Mouse (Mus musculus): ENCODE measurements around the gene Cyren.

Cyren gene

DNA sequence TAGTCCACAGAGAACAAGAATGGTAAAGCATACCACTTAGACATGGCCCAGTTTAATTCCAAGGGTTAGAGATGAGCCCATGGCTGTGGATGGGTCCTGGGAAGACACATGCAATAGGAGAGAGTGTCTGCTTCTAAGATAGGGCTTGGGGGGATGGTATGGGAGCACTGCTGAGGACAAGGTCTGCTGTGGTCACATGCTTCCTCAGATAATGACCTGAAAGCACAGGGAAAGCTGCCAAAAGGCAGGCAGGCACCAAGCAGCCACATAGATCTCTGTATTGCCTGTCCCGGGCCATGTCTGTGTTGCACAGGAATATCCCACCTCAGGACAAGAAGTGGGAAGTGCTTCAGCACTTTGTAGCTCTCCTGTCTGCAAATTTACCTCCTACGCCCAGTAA is 21.3 kb upstream of the Cyren start:
- no peak for DNase-seq (ENCODE audit: extremely low spot score)

DNA sequence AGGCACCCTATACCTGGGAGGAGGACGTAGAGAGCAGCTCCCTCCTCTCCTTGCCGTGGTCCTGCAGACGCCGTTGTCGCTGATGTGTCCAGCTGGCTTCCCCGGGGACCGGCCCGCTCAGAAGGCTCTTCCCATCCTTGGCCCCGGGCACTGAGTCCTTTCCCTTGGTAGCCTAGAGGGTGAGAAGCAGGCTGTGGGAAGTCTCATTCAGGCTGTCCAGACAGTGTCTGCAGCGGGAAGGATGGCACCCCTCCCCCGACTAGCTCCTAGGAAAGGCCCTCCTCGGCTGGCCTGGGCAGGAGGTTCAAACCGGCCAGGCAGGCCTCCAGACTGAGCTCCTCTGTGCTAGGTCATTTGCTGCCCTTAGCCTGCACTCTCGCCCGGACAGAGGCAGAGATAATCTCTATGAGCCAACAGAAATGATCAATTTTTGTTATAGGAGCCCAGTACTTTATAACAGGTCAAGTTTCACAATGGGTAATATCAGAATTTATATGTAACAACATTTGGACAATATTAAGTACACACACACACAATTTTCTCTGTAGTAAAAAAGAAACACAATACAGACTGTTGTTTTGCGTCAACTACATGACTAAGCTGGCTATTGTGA is 18.4 kb upstream of the Cyren start:
- no peak for DNase-seq (ENCODE audit: extremely low spot score)

DNA sequence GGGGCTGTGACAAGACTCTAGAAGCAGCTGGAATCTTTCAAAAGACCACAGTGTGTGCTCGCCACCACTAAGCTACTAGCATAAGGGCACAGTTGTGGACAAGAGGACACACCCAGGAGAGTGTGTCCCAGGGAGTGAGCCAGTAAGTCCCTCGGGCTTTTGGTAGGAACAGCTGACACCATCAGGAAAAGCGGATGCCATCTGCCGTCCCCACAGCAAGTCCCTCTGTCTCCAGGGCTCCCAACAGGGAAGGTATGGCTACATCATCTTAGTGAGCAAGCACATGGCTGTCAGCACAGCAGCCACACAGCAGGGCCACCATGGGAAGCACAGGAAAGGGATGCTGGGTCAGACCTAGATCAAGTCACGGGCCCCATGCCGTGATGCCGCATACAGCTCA is 17.7 kb upstream of the Cyren start:
- DNase-seq (ENCODE audit: extremely low spot score), result no peak

DNA sequence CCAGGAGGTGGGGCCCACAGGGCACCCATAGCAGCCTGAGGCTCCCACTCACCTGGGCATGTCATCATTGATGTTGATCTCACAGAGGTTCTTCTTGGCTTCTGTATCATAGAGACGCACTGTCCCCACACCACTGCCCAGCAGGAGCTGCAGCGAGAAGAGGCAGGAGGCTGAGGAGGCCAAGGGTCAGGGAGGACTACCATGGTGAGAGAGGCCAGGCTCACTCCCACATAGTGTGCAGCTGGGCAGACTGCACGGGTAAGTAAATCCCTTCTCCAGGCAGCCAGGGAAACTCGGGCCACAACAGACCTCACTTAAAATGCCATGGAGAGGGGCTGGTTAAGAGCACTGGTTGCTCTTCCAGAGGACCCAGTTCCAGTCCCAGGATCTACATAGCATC is 11.3 kb upstream of the Cyren start:
- no peak for DNase-seq (ENCODE audit: extremely low spot score)

DNA sequence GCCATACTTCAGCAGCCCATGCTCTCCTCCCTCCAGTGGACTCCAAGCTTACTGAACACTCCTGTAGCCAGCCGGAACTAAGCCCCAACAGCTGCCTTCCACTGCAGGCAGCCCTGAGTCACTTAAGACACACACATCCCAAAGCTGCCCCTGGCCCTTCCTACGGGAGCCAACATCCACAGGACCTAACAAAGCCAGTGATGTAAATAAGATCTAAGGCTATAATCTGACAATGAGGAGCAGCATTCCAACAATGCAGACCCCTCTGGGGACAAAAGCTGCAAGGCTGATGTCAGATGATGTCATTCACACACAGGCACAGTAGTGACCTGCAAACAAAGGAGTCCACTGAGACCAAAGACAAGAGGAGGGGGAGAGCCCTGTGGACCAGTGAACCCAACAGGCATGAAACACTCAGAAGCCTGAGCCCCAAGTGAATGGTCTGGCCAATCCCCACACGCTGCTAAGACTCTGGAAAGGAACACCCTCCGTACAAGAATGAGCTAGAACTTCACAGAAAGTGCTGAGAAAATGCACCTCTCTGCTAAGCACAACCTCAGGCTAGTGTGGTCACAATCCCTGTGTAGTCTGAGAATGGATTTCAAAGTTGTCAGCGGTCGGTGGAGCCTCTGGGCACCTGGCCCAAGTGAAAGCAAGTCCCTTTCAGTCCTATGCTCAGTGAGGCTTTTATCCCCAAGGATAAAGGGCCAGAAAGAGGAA is 9.4 kb upstream of the Cyren start:
- DNase-seq (ENCODE audit: extremely low spot score), result no peak

DNA sequence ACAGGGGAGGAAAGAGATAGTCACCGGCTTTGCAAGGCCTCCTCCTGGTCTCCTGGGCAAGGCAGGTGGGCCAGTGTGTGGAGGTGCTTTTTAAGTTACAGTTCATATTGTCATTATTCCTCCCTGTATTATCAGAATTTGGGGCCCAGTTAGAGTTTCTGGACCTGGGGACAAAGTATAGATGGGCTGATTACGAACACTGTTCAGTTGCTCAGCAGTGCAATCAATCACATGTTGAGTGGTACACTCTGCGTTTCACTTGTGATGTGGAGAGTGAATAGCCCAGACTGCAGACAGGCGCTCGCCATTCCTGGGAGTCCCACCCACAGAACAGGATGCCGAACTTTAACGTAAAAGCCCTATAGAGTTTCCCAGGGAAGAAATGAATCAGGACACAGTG is 6.9 kb upstream of the Cyren start:
- no peak for DNase-seq (ENCODE audit: extremely low spot score)

DNA sequence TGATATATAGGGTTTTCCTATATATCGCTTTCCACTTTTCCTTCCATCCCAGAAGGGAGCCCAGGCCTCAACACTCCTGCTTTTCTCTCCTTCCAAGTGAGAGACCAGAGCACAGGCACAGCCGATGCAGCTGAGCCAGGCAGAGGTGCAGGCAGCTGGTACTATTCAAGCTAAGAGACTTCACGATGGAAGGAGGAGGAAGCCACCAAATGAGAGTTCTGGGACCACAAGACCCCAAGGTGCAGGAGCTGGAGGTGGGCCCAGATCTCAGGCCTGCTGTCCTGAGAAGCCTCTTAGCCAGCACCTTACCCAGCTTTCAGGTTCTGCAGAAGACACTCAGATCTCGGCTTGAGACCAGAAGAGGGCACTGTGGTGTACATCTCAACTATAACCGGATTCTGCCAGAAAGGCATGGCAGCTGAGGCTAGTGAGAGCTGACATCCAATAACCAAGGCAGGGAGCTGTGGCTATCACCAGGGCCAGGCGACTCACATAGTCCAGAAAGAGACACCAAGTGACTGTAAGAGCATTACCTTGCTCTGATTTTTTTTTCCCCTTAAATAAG is 2.1 kb upstream of the Cyren start:
- no peak for DNase-seq (ENCODE audit: extremely low spot score)

DNA sequence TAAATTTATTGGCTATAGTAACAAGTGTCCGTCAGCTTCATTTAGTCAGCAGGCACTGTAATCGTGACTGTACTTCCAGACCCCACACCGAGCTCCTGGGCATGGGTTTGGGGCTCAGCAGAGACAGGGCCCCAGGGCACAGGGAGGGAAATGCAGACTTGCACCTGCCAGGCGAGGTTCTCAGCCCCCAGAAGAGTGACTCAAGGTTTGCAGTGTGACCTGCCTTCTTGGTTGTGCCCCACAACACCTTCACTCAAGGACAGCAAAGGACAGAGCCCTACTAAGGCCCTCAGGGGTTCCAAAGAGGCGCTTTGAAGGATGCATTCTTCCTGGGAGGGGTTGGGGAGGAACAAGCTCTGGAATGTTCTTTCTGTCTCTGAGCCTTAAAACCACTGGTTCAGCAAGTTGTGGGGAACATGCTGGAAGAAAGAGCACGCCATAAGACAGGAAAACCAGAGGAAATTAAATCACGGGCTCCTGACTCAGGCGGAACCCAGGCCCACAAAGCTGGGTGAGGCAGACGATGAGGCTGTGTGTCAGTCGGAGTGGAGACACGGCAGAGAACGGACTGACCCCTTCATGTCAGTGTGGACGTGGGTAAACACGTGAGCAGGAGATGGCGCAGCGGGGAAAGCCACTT is 1.4 kb upstream of the Cyren start:
- no peak for DNase-seq (ENCODE audit: extremely low spot score)

DNA sequence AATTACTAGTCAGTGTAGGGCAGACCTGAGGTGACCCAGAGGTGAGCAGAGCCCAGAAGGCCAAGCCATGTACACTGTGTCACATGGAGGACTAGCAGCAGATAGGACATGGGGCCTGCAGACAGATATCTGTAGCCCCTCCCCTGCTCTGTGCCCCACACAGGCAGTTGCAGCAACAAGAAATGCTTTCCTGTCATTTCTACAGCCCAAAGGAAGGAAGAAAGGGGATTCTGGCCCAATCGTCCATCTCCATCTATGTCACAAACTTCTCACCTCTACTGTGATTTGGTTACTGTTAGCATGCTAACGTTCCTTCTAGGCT is 1.1 kb downstream of the Cyren start:
- no peak for DNase-seq (ENCODE audit: extremely low spot score)

DNA sequence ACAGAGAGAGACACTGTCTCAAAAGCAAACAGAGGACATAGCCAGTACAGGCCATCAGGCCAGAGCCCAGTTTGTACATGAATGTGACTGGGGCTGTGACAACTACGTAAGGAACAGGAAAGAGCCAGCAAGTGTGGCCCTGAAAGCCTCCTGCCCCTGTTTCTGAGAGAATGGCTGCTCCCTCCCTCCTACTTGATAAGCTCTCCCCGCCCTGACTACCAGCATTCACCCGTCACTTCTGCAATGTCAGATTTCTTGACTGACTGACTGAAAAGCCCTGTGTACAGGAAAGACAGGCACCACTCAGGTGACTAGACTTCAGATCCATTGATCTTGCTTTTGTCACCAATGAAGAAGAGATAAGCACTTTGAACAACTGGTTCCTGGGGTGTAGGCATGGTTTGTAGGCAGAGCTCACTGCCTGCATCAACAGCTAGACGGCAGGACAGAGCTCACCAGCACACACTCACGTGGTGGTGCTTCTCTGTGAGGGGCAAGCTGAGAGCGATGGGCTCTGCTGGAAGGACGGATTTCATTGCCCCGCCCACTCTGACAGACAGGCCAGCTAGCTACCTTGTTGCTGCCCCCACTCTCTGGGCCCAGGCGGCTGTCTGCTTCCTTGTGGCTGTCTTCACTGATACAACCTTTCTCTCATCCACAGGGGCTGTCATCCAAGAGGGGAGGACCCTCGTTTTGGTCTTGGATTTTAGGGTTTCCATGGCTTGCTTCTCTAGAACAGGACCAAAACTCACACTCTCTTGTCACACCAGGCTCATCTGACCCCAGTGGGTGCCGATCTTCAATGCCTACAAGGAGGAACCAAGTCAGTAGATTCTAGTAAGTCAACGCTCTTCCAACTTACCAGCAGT is 1.7 kb downstream of the Cyren start:
- DNase-seq (ENCODE audit: extremely low spot score), result no peak

DNA sequence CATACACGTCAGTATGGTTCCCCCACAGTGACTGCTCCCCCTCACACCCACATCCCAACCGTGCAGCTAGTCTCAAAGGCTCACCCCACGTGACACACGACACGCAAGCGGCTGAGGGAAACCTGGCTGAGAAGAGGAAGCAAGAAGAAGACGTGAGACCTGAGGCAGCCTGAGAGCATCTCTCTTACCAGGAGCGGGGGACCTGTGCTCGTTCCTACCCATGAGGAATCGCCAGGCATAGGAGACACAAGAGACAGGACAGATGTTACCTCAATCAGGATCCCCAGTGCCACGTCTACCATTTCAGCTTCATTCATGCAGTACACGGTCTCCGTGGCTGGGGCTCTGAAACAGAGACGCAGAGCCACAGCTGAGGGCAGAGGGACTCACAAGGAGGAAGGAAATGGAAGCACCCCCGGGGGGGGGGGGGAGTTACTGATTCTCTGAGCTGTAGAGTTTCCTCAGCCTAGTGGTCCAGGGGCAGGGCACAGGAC is 2.5 kb downstream of the Cyren start:
- DNase-seq (ENCODE audit: extremely low spot score), result no peak

DNA sequence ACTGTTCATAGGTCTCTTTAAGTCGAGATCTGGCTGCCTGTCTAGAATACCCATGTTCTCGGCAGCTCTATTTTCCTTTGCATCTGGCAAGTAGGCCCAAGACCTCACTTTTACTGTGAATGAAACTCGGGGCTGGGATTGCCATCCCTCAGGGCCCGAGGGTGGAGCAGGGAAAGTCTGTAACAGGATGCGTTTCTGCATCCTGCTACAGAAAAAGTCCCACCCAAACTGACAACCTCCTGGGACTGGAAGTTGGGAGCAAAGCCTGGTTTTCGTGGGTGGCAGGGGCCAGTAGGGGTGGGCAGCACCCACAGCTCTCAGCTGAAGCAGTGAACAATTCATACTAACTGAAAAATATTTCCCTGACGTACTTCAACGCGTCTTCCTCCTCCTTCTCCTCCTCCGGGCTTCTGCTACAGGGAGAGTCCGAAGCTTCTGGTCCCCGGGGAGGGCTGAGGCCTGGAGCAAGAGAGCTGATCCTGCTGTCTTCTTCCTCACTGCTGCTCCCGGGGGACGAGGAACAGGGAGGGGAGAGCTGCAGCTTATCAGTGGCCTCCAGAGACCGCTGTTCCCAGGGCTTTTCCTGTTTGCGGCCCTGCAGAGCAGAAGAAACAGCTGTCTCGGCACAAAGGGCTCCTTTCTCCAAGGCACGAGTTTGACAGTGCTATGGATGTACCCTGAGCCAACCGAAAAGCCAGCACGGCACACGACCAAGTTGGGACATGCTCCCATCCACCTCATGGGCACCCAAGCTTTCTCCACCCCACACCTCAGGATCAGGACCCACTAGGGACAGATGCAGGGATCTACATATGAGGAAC is 3.5 kb downstream of the Cyren start:
- no peak for DNase-seq (ENCODE audit: extremely low spot score)

DNA sequence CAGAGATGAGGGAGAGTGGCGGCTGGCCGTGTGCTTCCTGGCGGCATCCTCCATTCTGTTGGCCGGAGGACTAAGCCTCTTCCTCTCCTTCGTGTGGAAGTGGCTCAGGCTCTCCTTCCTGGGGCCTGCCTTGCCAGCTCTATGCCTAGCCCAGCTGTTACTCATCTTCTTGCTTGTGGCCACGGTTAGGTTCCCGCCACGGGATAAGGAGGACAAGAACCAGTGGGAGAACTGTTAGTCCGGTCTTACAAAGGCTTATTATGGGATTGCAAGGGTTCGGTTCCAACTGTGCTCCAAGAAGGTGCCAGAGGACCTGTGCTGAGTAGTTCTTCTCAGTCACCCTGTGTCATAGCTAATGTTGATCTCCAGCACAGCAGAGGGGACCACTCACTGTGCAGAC is 5.0 kb downstream of the Cyren start:
- no peak for DNase-seq (ENCODE audit: extremely low spot score)

DNA sequence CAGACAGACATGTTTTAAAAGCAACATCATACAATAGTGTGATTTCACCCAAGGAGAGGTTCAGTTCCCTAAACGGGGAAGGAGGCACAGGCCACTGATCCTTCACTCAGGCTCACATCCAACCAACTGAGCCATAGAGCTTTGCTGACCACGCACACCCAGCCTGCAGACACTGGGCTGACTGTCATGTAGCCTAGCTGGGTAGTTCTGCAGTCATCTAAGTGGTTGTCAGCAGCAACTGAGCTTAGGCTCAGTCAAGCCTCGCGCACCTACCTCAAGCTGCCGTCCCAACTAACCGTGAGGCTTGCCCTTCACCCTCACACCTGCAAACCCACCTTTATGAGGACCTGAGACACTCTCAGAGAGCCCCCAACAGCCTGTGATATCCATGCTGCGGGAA is 5.9 kb downstream of the Cyren start:
- DNase-seq (ENCODE audit: extremely low spot score), result no peak

DNA sequence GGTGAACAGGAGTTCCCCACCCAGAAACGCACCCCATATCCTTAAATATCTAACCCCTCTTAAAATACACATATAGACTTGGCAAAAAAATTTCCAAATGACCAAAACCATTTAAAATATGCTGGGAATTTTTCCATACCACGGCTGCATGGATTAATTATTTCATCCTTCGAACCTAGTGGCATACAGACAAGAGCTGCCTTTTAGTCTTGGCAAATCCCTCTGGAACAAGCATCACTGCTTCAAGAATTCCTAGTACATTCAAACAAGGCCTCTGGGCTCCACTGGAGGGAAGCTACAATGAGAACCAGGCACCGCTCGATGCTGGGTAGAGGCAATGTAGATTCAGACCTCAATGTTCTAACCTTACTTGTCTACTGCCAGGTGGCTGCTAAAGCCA is 7.1 kb downstream of the Cyren start:
- DNase-seq (ENCODE audit: extremely low spot score), result no peak

DNA sequence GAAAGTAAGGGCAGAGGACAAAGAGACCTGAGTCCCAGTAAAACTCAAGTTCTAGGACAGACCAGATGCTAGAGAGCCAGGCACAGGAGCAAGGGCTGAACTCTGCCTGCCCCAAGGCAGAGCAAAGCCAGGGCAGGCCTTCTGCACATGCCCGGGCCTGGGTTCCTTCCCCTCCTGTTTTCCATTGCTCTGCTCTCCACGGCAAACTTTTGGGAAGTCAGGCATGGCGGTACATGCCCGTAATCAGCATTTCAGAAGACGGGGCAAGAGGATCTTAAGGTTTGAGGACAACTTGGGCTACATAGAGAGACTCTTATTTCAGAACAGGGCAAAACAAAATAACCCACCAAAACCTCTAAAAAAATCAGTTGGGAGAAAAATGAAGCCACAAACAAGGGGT is 7.7 kb downstream of the Cyren start:
- DNase-seq (ENCODE audit: extremely low spot score), result no peak

DNA sequence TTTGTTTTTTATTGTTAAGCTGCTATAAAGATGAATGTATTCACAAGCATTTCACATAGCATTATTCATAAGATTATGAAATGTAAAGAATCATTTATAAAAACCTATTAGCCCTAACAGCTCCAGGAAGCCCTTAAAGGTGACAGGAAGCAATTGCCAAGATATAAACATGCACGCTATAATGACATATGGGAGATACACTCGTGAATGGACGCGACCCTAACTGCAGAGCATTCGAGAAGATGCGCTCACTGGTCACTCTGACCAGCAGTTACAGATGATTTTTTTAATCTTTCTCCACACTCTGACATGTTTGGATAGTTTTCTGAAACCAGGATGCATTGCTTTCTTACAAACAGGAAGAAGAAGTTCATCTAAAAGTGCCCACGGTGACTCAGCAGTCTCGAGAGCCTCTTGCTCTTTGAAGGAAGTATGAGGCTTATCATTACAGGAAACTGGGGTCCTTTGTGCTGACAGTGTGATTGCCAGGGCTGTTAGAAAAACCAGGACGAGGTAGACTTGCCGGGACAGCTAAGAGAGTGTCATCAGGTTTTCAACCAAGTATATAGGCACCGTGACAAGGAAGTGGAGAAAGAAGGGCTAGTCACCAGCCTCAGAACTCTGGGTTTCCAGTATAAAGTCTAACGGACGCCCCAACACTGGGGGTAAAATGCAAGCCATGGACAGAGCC is 8.5 kb downstream of the Cyren start:
- no peak for DNase-seq (ENCODE audit: extremely low spot score)

DNA sequence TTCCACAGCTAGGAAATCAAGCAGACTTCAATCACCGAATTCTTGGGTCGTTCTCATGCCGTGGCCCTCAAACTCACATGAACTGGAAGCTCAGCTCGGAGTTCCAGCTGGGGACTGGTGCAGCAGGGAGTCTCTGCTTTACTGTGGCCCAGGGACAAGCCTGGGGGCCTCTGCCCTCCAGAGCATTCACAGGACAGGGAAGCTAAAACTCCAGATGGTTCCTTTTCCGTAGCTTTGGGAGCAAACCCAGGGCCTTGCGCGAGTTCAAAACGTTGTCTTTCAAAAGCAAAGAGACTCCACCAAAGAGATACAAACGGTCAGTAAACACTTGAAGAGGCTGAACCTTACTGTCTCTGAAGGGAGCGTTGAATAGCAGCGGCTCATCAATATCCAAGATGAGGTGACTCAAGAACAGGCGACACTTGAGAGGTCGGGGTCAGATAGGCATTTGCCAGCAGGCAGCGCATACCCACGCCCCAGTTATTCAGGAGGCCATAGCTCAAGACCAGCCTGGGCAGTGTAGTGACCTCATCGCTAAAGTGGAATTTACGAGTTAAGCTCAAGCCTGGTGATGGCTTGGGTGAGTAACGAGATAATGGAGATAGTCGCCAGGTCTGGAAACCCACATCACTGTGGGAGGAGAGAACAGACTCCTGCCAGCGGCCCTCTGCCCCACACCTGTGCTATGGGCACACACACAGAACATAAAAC is 9.2 kb downstream of the Cyren start:
- no peak for DNase-seq (ENCODE audit: extremely low spot score)

DNA sequence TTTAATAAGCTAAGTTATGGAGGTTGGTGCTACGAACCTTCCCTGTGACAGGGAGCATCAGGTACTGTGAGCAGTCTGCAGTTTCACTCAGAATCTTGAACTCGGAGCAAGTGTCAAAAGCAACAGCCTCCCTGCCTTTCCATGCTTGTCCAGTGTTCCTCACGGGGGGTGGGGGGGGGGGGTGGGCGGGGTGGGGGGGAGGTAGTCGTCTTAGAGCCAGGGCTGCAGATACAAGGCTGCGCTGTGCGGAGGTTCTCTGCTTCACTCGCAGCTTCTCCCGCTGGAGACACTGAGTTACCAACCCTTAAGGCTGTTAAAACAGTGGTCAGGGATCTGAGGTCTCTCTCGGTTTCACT is 9.9 kb downstream of the Cyren start:
- DNase-seq (ENCODE audit: extremely low spot score), result no peak
